Mouse (Mus musculus): ENCODE data around the gene Tspo2.
A peak's percentile ranks its signal among the peaks of the same experiment; 100 is the strongest.
"Not testable (repeated sequence)": the region's sequence is repeated elsewhere in the genome, so short reads cannot be mapped to it uniquely, and the experiment has no call there.

The Tspo2 gene

GRCm38 (mm10) chr17:48451353-48451675, at the start of gene Tspo2:
Gene Tspo2, minus strand, starts transcription at chr17:48451522.
- no peak for ATAC-seq (ENCODE audit: low TSS enrichment)

- no peak for ATAC-seq (ENCODE audit: low TSS enrichment)
These were observed 49.6 kb upstream of the Tspo2 start for GRCm38 (mm10) chr17:48500846-48501445.

- ATAC-seq (ENCODE audit: low TSS enrichment): no peak
These were observed 46.7 kb upstream of the Tspo2 start for GRCm38 (mm10) chr17:48497986-48498385.

- no peak for ATAC-seq (ENCODE audit: low TSS enrichment)
These were observed 42.7 kb upstream of the Tspo2 start for GRCm38 (mm10) chr17:48493986-48494385.

- ATAC-seq (ENCODE audit: low TSS enrichment): no peak
These were observed 42.3 kb upstream of the Tspo2 start for GRCm38 (mm10) chr17:48493582-48493981.

GRCm38 (mm10) chr17:48492621-48493020, 41.3 kb upstream of the Tspo2 start:
- no peak for ATAC-seq (ENCODE audit: low TSS enrichment)

GRCm38 (mm10) chr17:48489466-48489865, 38.1 kb upstream of the Tspo2 start:
- ATAC-seq (ENCODE audit: low TSS enrichment): no peak

GRCm38 (mm10) chr17:48484191-48484590, 32.9 kb upstream of the Tspo2 start:
- ATAC-seq (ENCODE audit: low TSS enrichment): no peak

- ATAC-seq (ENCODE audit: low TSS enrichment): no peak
These were observed 32.4 kb upstream of the Tspo2 start for GRCm38 (mm10) chr17:48483764-48484163.

GRCm38 (mm10) chr17:48479952-48480351, 28.6 kb upstream of the Tspo2 start:
- peak; percentile 59; the same call in 1 of the 2 replicates for ATAC-seq (ENCODE audit: low TSS enrichment)

- no peak for ATAC-seq (ENCODE audit: low TSS enrichment)
These were observed 24.1 kb upstream of the Tspo2 start for GRCm38 (mm10) chr17:48475444-48475843.

- ATAC-seq (ENCODE audit: low TSS enrichment): not testable (repeated sequence)
These were observed 23.0 kb upstream of the Tspo2 start for GRCm38 (mm10) chr17:48474282-48474681.

GRCm38 (mm10) chr17:48467395-48468231, 16.3 kb upstream of the Tspo2 start:
- ATAC-seq (ENCODE audit: low TSS enrichment): peak; percentile 93

- no peak for ATAC-seq (ENCODE audit: low TSS enrichment)
These were observed 15.6 kb upstream of the Tspo2 start for GRCm38 (mm10) chr17:48466769-48467394.

GRCm38 (mm10) chr17:48463391-48463790, 12.1 kb upstream of the Tspo2 start:
- ATAC-seq (ENCODE audit: low TSS enrichment): no peak

- ATAC-seq (ENCODE audit: low TSS enrichment): no peak
These were observed 10.8 kb upstream of the Tspo2 start for GRCm38 (mm10) chr17:48462096-48462495.

GRCm38 (mm10) chr17:48457971-48458653, 6.8 kb upstream of the Tspo2 start:
- no peak for ATAC-seq (ENCODE audit: low TSS enrichment)

GRCm38 (mm10) chr17:48455955-48456354, 4.6 kb upstream of the Tspo2 start:
- no peak for ATAC-seq (ENCODE audit: low TSS enrichment)

GRCm38 (mm10) chr17:48454688-48455087, 3.4 kb upstream of the Tspo2 start, which contains the start of gene Unc5cl:
Gene Unc5cl, plus strand, starts transcription at chr17:48454901.
- no peak for ATAC-seq (ENCODE audit: low TSS enrichment)

GRCm38 (mm10) chr17:48454190-48454589, 2.9 kb upstream of the Tspo2 start:
- ATAC-seq (ENCODE audit: low TSS enrichment): no peak

GRCm38 (mm10) chr17:48453489-48453888, 2.2 kb upstream of the Tspo2 start:
- ATAC-seq (ENCODE audit: low TSS enrichment): no peak

GRCm38 (mm10) chr17:48451753-48452444, 577 bp upstream of the Tspo2 start:
- no peak for ATAC-seq (ENCODE audit: low TSS enrichment)
